Mouse (Mus musculus) intestine, embryonic 15.5 days (tissue): Measurements from ENCODE around the gene 3110040N11Rik. TPM values are rescaled to one million over a fixed set of nuclear protein-coding genes. Genes with fewer than 3 reads are reported as not detected.

Experiments used
- ATAC-seq: fragments of 200-750 bp; cut with Nextera tagmentation; 2 replicates; pipeline ENCODE4 v1.8.0; 2017; ENCODE audit warnings: moderate TSS enrichment, moderate library complexity
- H3K27ac ChIP-seq: fragments of 300-500 bp; sonication (generic); 2 replicates; pipeline ENCODE4 v1.5.1; 2015; ENCODE audit warnings: mild to moderate bottlenecking, inconsistent platforms
- H3K27me3 ChIP-seq: fragments of 300-500 bp; sonication (generic); replicated peaks from 2 replicates; pipeline ENCODE4 v1.6.1; 2015; ENCODE audit warnings: inconsistent platforms
- H3K36me3 ChIP-seq: fragments of 300-500 bp; sonication (generic); 2 replicates; pipeline ENCODE4 v1.6.1; 2015; ENCODE audit warnings: inconsistent platforms
- H3K4me1 ChIP-seq: fragments of 300-500 bp; sonication (generic); replicated peaks from 2 replicates; pipeline ENCODE4 v1.6.1; 2015; ENCODE audit warnings: inconsistent platforms
- H3K4me2 ChIP-seq: fragments of 300-500 bp; sonication (generic); replicated peaks from 2 replicates; pipeline ENCODE4 v1.6.1; 2015; ENCODE audit warnings: mild to moderate bottlenecking, inconsistent platforms
- H3K4me3 ChIP-seq: fragments of 300-500 bp; sonication (generic); replicated peaks from 2 replicates; pipeline ENCODE4 v1.5.1; 2015; ENCODE audit warnings: inconsistent platforms
- H3K9ac ChIP-seq: fragments of 300-500 bp; sonication (generic); 2 replicates; pipeline ENCODE4 v1.6.1; 2015; ENCODE audit warnings: inconsistent platforms
- H3K9me3 ChIP-seq: fragments of 300-500 bp; sonication (generic); 2 replicates; pipeline ENCODE4 v1.6.1; 2016; ENCODE audit warnings: inconsistent platforms
- WGBS: fragments of 180-500 bp; shearing (Covaris S2); methylation state at CpG from one replicate; pipeline ENCODE4 v1.1.7; 2015; 5-methylcytosine and 5-hydroxymethylcytosine counted together
- polyA plus RNA-seq: library from polyadenylated mRNA; unstranded; fragments of >200 nt; fragmentation: Nextera tagmentation; extraction: Ambion mirVana; gene quantifications from 2 replicates; pipeline ENCODE4 v1.2.1, GENCODE M21; 2015

3110040N11Rik gene
- polyA plus RNA-seq, 1 experiment from 2014 or later, result 47.2 TPM

DNA sequence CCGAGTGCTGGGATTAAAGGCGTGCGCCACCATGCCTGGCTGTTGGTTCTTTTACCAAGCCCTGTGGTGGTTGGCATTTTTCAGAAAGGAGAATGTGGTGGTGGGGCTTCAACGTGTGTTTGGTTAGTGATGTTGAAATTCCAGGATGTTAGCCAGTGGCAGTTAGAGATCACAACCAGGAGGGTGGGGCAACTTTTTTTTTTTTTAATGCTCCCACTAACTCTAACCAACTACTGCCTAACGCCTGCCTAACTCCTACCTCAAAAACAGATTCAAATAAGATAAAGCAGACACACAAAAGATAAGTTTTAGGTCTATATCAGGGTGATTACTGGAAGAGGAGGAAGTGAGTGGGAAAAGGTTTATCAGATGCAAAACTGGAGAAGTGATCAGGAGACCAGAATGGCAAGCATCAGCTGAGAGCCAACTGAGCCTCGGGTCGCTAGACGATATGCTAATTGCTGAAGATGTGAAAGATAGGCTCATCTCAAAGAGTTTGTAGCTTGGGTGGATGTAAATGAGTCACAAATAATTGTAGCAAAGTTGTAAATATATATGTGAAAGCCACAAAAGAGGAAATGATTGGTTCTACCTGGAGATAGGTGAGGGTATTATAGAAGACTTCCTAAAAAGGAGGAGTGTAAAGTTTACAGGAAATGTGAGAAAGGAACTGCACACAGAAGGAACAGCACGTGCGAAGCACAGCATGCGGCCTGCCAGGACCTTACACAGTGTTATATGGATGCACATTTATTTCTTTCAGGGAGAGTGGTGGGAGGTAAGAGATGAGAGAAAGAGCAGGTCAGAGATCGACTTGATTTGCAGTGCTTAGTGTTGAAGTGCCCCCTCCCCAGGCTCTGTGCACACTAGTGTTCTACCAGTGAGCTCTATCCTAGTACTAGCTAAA lies 56.8 kb downstream of the 3110040N11Rik start:
- H3K27ac ChIP-seq, result no peak overlapping the region
- ATAC-seq, result no peak
- H3K36me3 ChIP-seq, result no peaks in the 10 kb centered on the region
- no peak overlapping the region for H3K9ac ChIP-seq
- H3K4me1 ChIP-seq, result no peaks in the 10 kb centered on the region
- H3K4me2 ChIP-seq, result no peak overlapping the region
- WGBS, result 77% methylated on average over 12 of the region's 12 CpGs
- no peaks in the 10 kb centered on the region for H3K27me3 ChIP-seq
- H3K9me3 ChIP-seq, result no peaks in the 10 kb centered on the region
- no peak overlapping the region for H3K4me3 ChIP-seq

Other genes starting within 250 kb of the 3110040N11Rik start
- gene Fsd2, start 222.5 kb downstream of the 3110040N11Rik start, polyA plus RNA-seq, result 0.10 and 0.15 TPM in 2 replicates
- gene Whamm, start 218.2 kb downstream of the 3110040N11Rik start, polyA plus RNA-seq, result 5.9 and 6.3 TPM in 2 replicates
- 46.6 and 46.9 TPM in 2 replicates for gene Homer2, start 82.0 kb downstream of the 3110040N11Rik start, polyA plus RNA-seq
- gene Ramac, start 26.6 kb downstream of the 3110040N11Rik start, polyA plus RNA-seq, result 132 and 147 TPM in 2 replicates
- 57.4 and 60.0 TPM in 2 replicates for gene Btbd1, start 40.0 kb upstream of the 3110040N11Rik start, polyA plus RNA-seq
- not detected in 2 replicates for gene Gm10160, start 66.3 kb upstream of the 3110040N11Rik start, polyA plus RNA-seq
- 16.1 and 17.2 TPM in 2 replicates for gene Tm6sf1, start 69.5 kb upstream of the 3110040N11Rik start, polyA plus RNA-seq
- gene Hdgfl3, start 145.0 kb upstream of the 3110040N11Rik start, polyA plus RNA-seq, result 10.1 and 10.9 TPM in 2 replicates
- 2.8 and 3.7 TPM in 2 replicates for gene Bnc1, start 202.8 kb upstream of the 3110040N11Rik start, polyA plus RNA-seq